Mouse (Mus musculus) mouse embryonic stem cell (cell line): ENCODE measurements around the gene Xylb.

ENCODE experiments used
- in situ Hi-C, 2 experiments: fragments of 300-500 bp; cut with MboI; formaldehyde crosslinking; loops; 1 replicate in 1 of 2; 3 replicates in 1 of 2; pipeline ENCODE4 v1.14.3; 2019 to 2020; ENCODE audit warnings: low sequenced_read_pairs in 2 of 2, low pct_unique_long_range_greater_than_20kb in 1 of 2, mixed read lengths in 1 of 2; ENCODE audit not compliant: unreplicated experiment in 1 of 2

Gene Xylb

GRCm38 (mm10) chr9:119435855-119436254 lies 78.7 kb downstream of the Xylb start:
- in situ Hi-C loops, result no loop called here

- in situ Hi-C loops, result no loop called here
These were observed 80.9 kb downstream of the Xylb start for GRCm38 (mm10) chr9:119438065-119438464.

GRCm38 (mm10) chr9:119438498-119439000 lies 81.4 kb downstream of the Xylb start:
- in situ Hi-C loops, result no loop called here
